Mouse (Mus musculus): ENCODE results near the gene Gm20708. TPM values are rescaled to one million over a fixed set of nuclear protein-coding genes. Genes with fewer than 3 reads are reported as not detected.
A peak's percentile ranks its signal among the peaks of the same experiment; 100 is the strongest.

The Gm20708 gene
- polyA plus RNA-seq, 2 experiments, result 0.08 to 0.28 TPM

GRCm38 (mm10) chr11:117816389-117816996 lies 7.0 kb downstream of the Gm20708 start:
- TF ChIP-seq EP300 (IDR thresholded peaks at IDR 0.05; ENCODE audit: low read depth), result no peak
- TF ChIP-seq CTCF (IDR thresholded peaks at IDR 0.05; ENCODE audit: low read depth), result no peak
- no peak overlapping the region for H3K27ac ChIP-seq
- no peak for DNase-seq (ENCODE audit: low read depth in 3 of 3, low spot score in 3 of 3)
- no peaks in the 10 kb centered on the region for H3K9me3 ChIP-seq (ENCODE audit: control insufficient read depth, low read length)
- peaks cover 90% of the 10 kb centered on the region for H3K36me3 ChIP-seq (replicated peaks; ENCODE audit: control insufficient read depth, insufficient read depth, low read depth)
- no peak for ATAC-seq (ENCODE audit: insufficient read depth)
- H3K4me2 ChIP-seq (ENCODE audit: low read depth), result no peak overlapping the region
- WGBS (ENCODE audit: insufficient replicate concordance), result 75% methylated on average over 13 of the region's 13 CpGs
- no peak overlapping the region for H3K4me3 ChIP-seq (ENCODE audit: insufficient read depth in 1 of 2, low read depth in 2 of 2, low read length in 2 of 2)
- peaks cover 0 to under 1% of the 10 kb centered on the region in 2 experiments; a peak in 2 of 4 replicates for H3K4me1 ChIP-seq (replicated peaks; ENCODE audit: control insufficient read depth in 2 of 2, insufficient read depth in 2 of 2, low read length in 1 of 2)
- no peak overlapping the region for H3K9ac ChIP-seq (replicated peaks)
- no peaks in the 10 kb centered on the region for H3K27me3 ChIP-seq (ENCODE audit: control insufficient read depth, insufficient read depth, low read length)

GRCm38 (mm10) chr11:117819095-117819494 lies 9.6 kb downstream of the Gm20708 start:
- H3K27me3 ChIP-seq (ENCODE audit: control insufficient read depth, insufficient read depth, low read length), result no peaks in the 10 kb centered on the region
- TF ChIP-seq CTCF (IDR thresholded peaks at IDR 0.05; ENCODE audit: low read depth) (no peak), EP300 (IDR thresholded peaks at IDR 0.05; ENCODE audit: low read depth) (no peak)
- no peaks in the 10 kb centered on the region for H3K9me3 ChIP-seq (ENCODE audit: control insufficient read depth, low read length)
- peaks cover 8 to 10% of the 10 kb centered on the region in 2 experiments; a peak in 3 of 4 replicates for H3K4me1 ChIP-seq (replicated peaks; ENCODE audit: control insufficient read depth in 2 of 2, insufficient read depth in 2 of 2, low read length in 1 of 2)
- no peak overlapping the region for H3K4me2 ChIP-seq (ENCODE audit: low read depth)
- DNase-seq (ENCODE audit: low read depth in 3 of 3, low spot score in 3 of 3), result no peak
- no peak for ATAC-seq (ENCODE audit: insufficient read depth)
- H3K36me3 ChIP-seq (replicated peaks; ENCODE audit: control insufficient read depth, insufficient read depth, low read depth), result peaks cover 91% of the 10 kb centered on the region
- H3K27ac ChIP-seq, result no peak overlapping the region
- H3K9ac ChIP-seq (replicated peaks), result no peak overlapping the region
- WGBS (ENCODE audit: insufficient replicate concordance), result 77% methylated on average over 8 of the region's 8 CpGs
- H3K4me3 ChIP-seq (ENCODE audit: insufficient read depth in 1 of 2, low read depth in 2 of 2, low read length in 2 of 2), result no peak overlapping the region

GRCm38 (mm10) chr11:117820173-117820572 lies 10.7 kb downstream of the Gm20708 start:
- DNase-seq (ENCODE audit: low read depth in 3 of 3, low spot score in 3 of 3) (no peak), ATAC-seq (ENCODE audit: insufficient read depth) (no peak)
- H3K9me3 ChIP-seq (ENCODE audit: control insufficient read depth, low read length), result no peaks in the 10 kb centered on the region
- H3K9ac ChIP-seq (replicated peaks), result no peak overlapping the region
- H3K27me3 ChIP-seq (ENCODE audit: control insufficient read depth, insufficient read depth, low read length), result no peaks in the 10 kb centered on the region
- peaks cover 9 to 14% of the 10 kb centered on the region in 2 experiments; a peak in 3 of 4 replicates for H3K4me1 ChIP-seq (replicated peaks; ENCODE audit: control insufficient read depth in 2 of 2, insufficient read depth in 2 of 2, low read length in 1 of 2)
- 88% methylated on average over 7 of the region's 7 CpGs for WGBS (ENCODE audit: insufficient replicate concordance)
- H3K4me3 ChIP-seq (ENCODE audit: insufficient read depth in 1 of 2, low read depth in 2 of 2, low read length in 2 of 2), result no peak overlapping the region
- H3K27ac ChIP-seq, result no peak overlapping the region
- H3K36me3 ChIP-seq (replicated peaks; ENCODE audit: control insufficient read depth, insufficient read depth, low read depth), result peaks cover 83% of the 10 kb centered on the region
- H3K4me2 ChIP-seq (ENCODE audit: low read depth), result no peak overlapping the region
- TF ChIP-seq EP300 (IDR thresholded peaks at IDR 0.05; ENCODE audit: low read depth) (no peak), CTCF (IDR thresholded peaks at IDR 0.05; ENCODE audit: low read depth) (no peak)

- Histone ChIP-seq H3K36me3 (replicated peaks; ENCODE audit: control insufficient read depth, insufficient read depth, low read depth) (peaks cover 67% of the 10 kb centered on the region), H3K9me3 (ENCODE audit: control insufficient read depth, low read length) (no peaks in the 10 kb centered on the region), H3K27ac (no peak overlapping the region), H3K27me3 (ENCODE audit: control insufficient read depth, insufficient read depth, low read length) (no peaks in the 10 kb centered on the region), H3K9ac (replicated peaks) (no peak overlapping the region), H3K4me3 (ENCODE audit: insufficient read depth in 1 of 2, low read depth in 2 of 2, low read length in 2 of 2) (no peak overlapping the region), H3K4me2 (ENCODE audit: low read depth) (no peak overlapping the region), H3K4me1 (replicated peaks; ENCODE audit: control insufficient read depth in 2 of 2, insufficient read depth in 2 of 2, low read length in 1 of 2) (peaks cover 14 to 24% of the 10 kb centered on the region in 2 experiments; a peak in 3 of 4 replicates)
- DNase-seq (ENCODE audit: low read depth in 3 of 3, low spot score in 3 of 3) (no peak), ATAC-seq (ENCODE audit: insufficient read depth) (no peak)
- TF ChIP-seq EP300 (IDR thresholded peaks at IDR 0.05; ENCODE audit: low read depth) (no peak), CTCF (IDR thresholded peaks at IDR 0.05; ENCODE audit: low read depth) (no peak)
- 86% methylated on average over 9 of the region's 9 CpGs for WGBS (ENCODE audit: insufficient replicate concordance)
These were observed 12.4 kb downstream of the Gm20708 start for GRCm38 (mm10) chr11:117821868-117822267.

GRCm38 (mm10) chr11:117822728-117823241 lies 13.3 kb downstream of the Gm20708 start:
- peaks cover 58% of the 10 kb centered on the region for H3K36me3 ChIP-seq (replicated peaks; ENCODE audit: control insufficient read depth, insufficient read depth, low read depth)
- no peaks in the 10 kb centered on the region for H3K9me3 ChIP-seq (ENCODE audit: control insufficient read depth, low read length)
- ATAC-seq (ENCODE audit: insufficient read depth), result no peak
- 91% methylated on average over 7 of the region's 7 CpGs for WGBS (ENCODE audit: insufficient replicate concordance)
- no peak overlapping the region for H3K27ac ChIP-seq
- peak overlapping the region; percentile 90; the same call in 1 of the 2 replicates for H3K4me2 ChIP-seq (ENCODE audit: low read depth)
- TF ChIP-seq EP300 (IDR thresholded peaks at IDR 0.05; ENCODE audit: low read depth) (no peak), CTCF (IDR thresholded peaks at IDR 0.05; ENCODE audit: low read depth) (no peak)
- H3K9ac ChIP-seq (replicated peaks), result no peak overlapping the region; the same call in 1 of the 2 replicates
- H3K27me3 ChIP-seq (ENCODE audit: control insufficient read depth, insufficient read depth, low read length), result no peaks in the 10 kb centered on the region
- H3K4me3 ChIP-seq (ENCODE audit: insufficient read depth in 1 of 2, low read depth in 2 of 2, low read length in 2 of 2), result no peak overlapping the region
- H3K4me1 ChIP-seq (replicated peaks; ENCODE audit: control insufficient read depth in 2 of 2, insufficient read depth in 2 of 2, low read length in 1 of 2), result peaks cover 20 to 33% of the 10 kb centered on the region in 2 experiments
- DNase-seq (ENCODE audit: low read depth in 3 of 3, low spot score in 3 of 3), result no peak
